7 mouse cellular contexts compared by ENCODE assay signal in genomic region chr12:76177864-76178518, GRCm38 (mm10). TPM values are rescaled to one million over a fixed set of nuclear protein-coding genes. Genes with fewer than 3 reads are reported as not detected.
A peak's percentile ranks its signal among the peaks of the same experiment; 100 is the strongest.
DNase-seq lines count a peak whose midpoint lies in the region; ATAC-seq and TF ChIP-seq lines count a peak whose summit lies in the region.

No protein-coding gene starts in this region.

- peak; percentile 78 for TF ChIP-seq CTCF in left cerebral cortex, adult 2 months (IDR thresholded peaks at IDR 0.05)

- peak overlapping the region; percentile 99 for H3K4me2 ChIP-seq in forebrain, embryonic 16.5 days (ENCODE audit: low read length)
- peak overlapping the region; percentile 97 for H3K4me2 ChIP-seq in hindbrain, embryonic 13.5 days

- no peak overlapping the region; the same call in 1 of the 2 replicates for H3K4me3 ChIP-seq in forebrain, embryonic 16.5 days (replicated peaks; ENCODE audit: low read length)
- peak overlapping the region; percentile 49 for H3K4me3 ChIP-seq in hindbrain, embryonic 13.5 days
- peak overlapping the region; percentile 44 for H3K4me3 ChIP-seq in left cerebral cortex, adult 2 months

- 0 out of 2 replicates have a peak, but pooled peaks have one; percentile 45 for ATAC-seq in forebrain, embryonic 16.5 days
- ATAC-seq in hindbrain, embryonic 13.5 days (ENCODE audit: low FRiP score) = 0 out of 2 replicates have a peak, but pooled peaks have one; percentile 39
- peak; percentile 82 for ATAC-seq in megakaryocyte, adult 5-6 weeks (ENCODE audit: poor library complexity, severe bottlenecking)

- H3K4me1 ChIP-seq in forebrain, embryonic 16.5 days (replicated peaks; ENCODE audit: control insufficient read depth, insufficient read depth, low read length) = peaks cover 9% of the 10 kb centered on the region
- peaks cover 9% of the 10 kb centered on the region for H3K4me1 ChIP-seq in hindbrain, embryonic 13.5 days (replicated peaks)

- H3K27ac ChIP-seq in forebrain, embryonic 16.5 days (ENCODE audit: low read length) = no peak overlapping the region
- H3K27ac ChIP-seq in hindbrain, embryonic 13.5 days = no peak overlapping the region
- H3K27ac ChIP-seq in left cerebral cortex, adult 2 months = no peak overlapping the region

- no peak overlapping the region for H3K9ac ChIP-seq in forebrain, embryonic 16.5 days (replicated peaks; ENCODE audit: low read depth, low read length)
- no peak overlapping the region for H3K9ac ChIP-seq in hindbrain, embryonic 13.5 days

- 37% methylated on average over 16 of the region's 16 CpGs for WGBS in forebrain, embryonic 16.5 days
- 40% methylated on average over 16 of the region's 16 CpGs for WGBS in hindbrain, embryonic 13.5 days

- H3K27me3 ChIP-seq in forebrain, embryonic 16.5 days (replicated peaks; ENCODE audit: control insufficient read depth, insufficient read depth, low read length) = peaks cover 6% of the 10 kb centered on the region
- peaks cover 14% of the 10 kb centered on the region for H3K27me3 ChIP-seq in hindbrain, embryonic 13.5 days

- H3K36me3 ChIP-seq in forebrain, embryonic 16.5 days (ENCODE audit: control insufficient read depth, insufficient read depth) = no peaks in the 10 kb centered on the region
- H3K36me3 ChIP-seq in hindbrain, embryonic 13.5 days = no peaks in the 10 kb centered on the region

- no peaks in the 10 kb centered on the region for H3K9me3 ChIP-seq in forebrain, embryonic 16.5 days (ENCODE audit: control insufficient read depth, low read length)
- H3K9me3 ChIP-seq in hindbrain, embryonic 13.5 days = no peaks in the 10 kb centered on the region

- DNase-seq in NIH3T3 (ENCODE audit: low read depth) = peak; percentile 84
- DNase-seq in cerebellum, adult 11 months = peak; percentile 72
- DNase-seq in left cerebral cortex, adult 2 months (ENCODE audit: extremely low spot score in 1 of 2, low spot score in 2 of 2) = peak; percentile 61 to 71
- peak; percentile 46 for DNase-seq in retina, postnatal 7 days (ENCODE audit: low read depth, low spot score)

- intact Hi-C loops in left cerebral cortex, adult 2 months (cut with DNase I) = loop anchor here (2.0 kb wide), 1 partner anchor 161 kb away; no protein-coding TSS in a partner anchor

RNA-seq across cellular contexts. Expression of gene Esr2, which starts 0.9 kb away (rescaled TPM):
- 0.12 and 0.28 TPM in 2 replicates for polyA plus RNA-seq in forebrain, embryonic 16.5 days (2015; fragmentation: Nextera tagmentation; extraction: Ambion mirVana)
- 0.28 and 0.38 TPM in 2 replicates for polyA plus RNA-seq in hindbrain, embryonic 13.5 days (2015; fragmentation: Nextera tagmentation; extraction: Ambion mirVana)
- total RNA-seq in left cerebral cortex, adult 2 months (2021) = under 1 TPM; 0.34 to 0.68 TPM
- total RNA-seq in megakaryocyte, adult 5-6 weeks (2015) = not detected in 2 replicates
- not detected in 2 replicates for total RNA-seq in megakaryocyte, adult 5-6 weeks (2017)
